Mouse (Mus musculus) heart, embryonic 10.5 days (tissue): ENCODE measurements around the gene Maff. TPM values are rescaled to one million over a fixed set of nuclear protein-coding genes. Genes with fewer than 3 reads are reported as not detected.
A peak's percentile ranks its signal among the peaks of the same experiment; 100 is the strongest.

ENCODE experiments used
- DNase-seq: peaks from one replicate; pipeline ENCODE4 v3.0.0-alpha.2; 2017; ENCODE audit warnings: low spot score
- H3K27ac ChIP-seq: fragments of 300-500 bp; sonication (generic); 2 replicates; pipeline ENCODE4 v1.5.1; 2016; ENCODE audit warnings: mild to moderate bottlenecking
- H3K27me3 ChIP-seq: fragments of 300-500 bp; sonication (generic); 2 replicates; pipeline ENCODE4 v1.6.1; 2016; ENCODE audit warnings: mild to moderate bottlenecking; ENCODE audit not compliant: poor library complexity, insufficient read depth, severe bottlenecking
- H3K36me3 ChIP-seq: fragments of 300-500 bp; sonication (generic); 2 replicates; pipeline ENCODE4 v1.6.1; 2016; ENCODE audit warnings: mild to moderate bottlenecking, moderate library complexity
- H3K4me1 ChIP-seq: fragments of 300-500 bp; sonication (generic); 2 replicates; pipeline ENCODE4 v1.6.1; 2016; ENCODE audit warnings: mild to moderate bottlenecking
- H3K4me3 ChIP-seq: fragments of 300-500 bp; sonication (generic); 2 replicates; pipeline ENCODE4 v1.5.1; 2016; ENCODE audit warnings: mild to moderate bottlenecking, moderate library complexity
- H3K9me3 ChIP-seq: fragments of 300-500 bp; sonication (generic); 2 replicates; pipeline ENCODE4 v1.6.1; 2016; ENCODE audit warnings: mild to moderate bottlenecking, moderate library complexity
- WGBS: fragments of 180-500 bp; shearing (Covaris S2); methylation state at CpG from one replicate; pipeline ENCODE4 v1.1.7; 2016; 5-methylcytosine and 5-hydroxymethylcytosine counted together
- polyA plus RNA-seq: library from polyadenylated mRNA; unstranded; fragments of >200 nt; fragmentation: Nextera tagmentation; extraction: Ambion mirVana; gene quantifications from 2 replicates; pipeline ENCODE4 v1.2.1, GENCODE M21; 2016

Maff gene
- polyA plus RNA-seq, 1 experiment from 2014 or later = 2.0 TPM

GRCm38 (mm10) chr15:79394842-79395241 lies 48.4 kb downstream of the Maff start:
- Histone ChIP-seq H3K27ac (peak overlapping the region; percentile 38), H3K9me3 (no peaks in the 10 kb centered on the region), H3K36me3 (peaks cover 28% of the 10 kb centered on the region), H3K27me3 (no peaks in the 10 kb centered on the region), H3K4me3 (no peak overlapping the region), H3K4me1 (peaks cover 87% of the 10 kb centered on the region)
- no peak for DNase-seq
- 72% methylated on average over 4 of the region's 4 CpGs for WGBS

GRCm38 (mm10) chr15:79395281-79395680 lies 48.9 kb downstream of the Maff start:
- Histone ChIP-seq H3K27me3 (no peaks in the 10 kb centered on the region), H3K9me3 (no peaks in the 10 kb centered on the region), H3K36me3 (peaks cover 28% of the 10 kb centered on the region), H3K4me3 (no peak overlapping the region), H3K4me1 (peaks cover 87% of the 10 kb centered on the region), H3K27ac (peak overlapping the region; percentile 38; the same call in 1 of the 2 replicates)
- DNase-seq = no peak
- 71% methylated on average over 6 of the region's 6 CpGs for WGBS

- Histone ChIP-seq H3K27ac (peak overlapping the region; percentile 56), H3K36me3 (peaks cover 28% of the 10 kb centered on the region), H3K9me3 (no peaks in the 10 kb centered on the region), H3K4me1 (peaks cover 87% of the 10 kb centered on the region), H3K4me3 (0 out of 2 replicates have a peak overlapping the region, but pooled peaks have one; percentile 22), H3K27me3 (no peaks in the 10 kb centered on the region)
- no peak for DNase-seq
- 75% methylated on average over 11 of the region's 11 CpGs for WGBS
Observed at GRCm38 (mm10) chr15:79396736-79397135, 50.3 kb downstream of the Maff start.

GRCm38 (mm10) chr15:79399231-79400052 lies 53.0 kb downstream of the Maff start:
- Histone ChIP-seq H3K9me3 (no peaks in the 10 kb centered on the region), H3K36me3 (peaks cover 28% of the 10 kb centered on the region), H3K4me3 (no peak overlapping the region), H3K27ac (peak overlapping the region; percentile 75; the same call in 1 of the 2 replicates), H3K4me1 (peaks cover 79% of the 10 kb centered on the region), H3K27me3 (0 out of 2 replicates have a peak, but pooled peaks cover 4% of the 10 kb centered on the region)
- DNase-seq = no peak
- WGBS = 80% methylated on average over 14 of the region's 14 CpGs

DNA sequence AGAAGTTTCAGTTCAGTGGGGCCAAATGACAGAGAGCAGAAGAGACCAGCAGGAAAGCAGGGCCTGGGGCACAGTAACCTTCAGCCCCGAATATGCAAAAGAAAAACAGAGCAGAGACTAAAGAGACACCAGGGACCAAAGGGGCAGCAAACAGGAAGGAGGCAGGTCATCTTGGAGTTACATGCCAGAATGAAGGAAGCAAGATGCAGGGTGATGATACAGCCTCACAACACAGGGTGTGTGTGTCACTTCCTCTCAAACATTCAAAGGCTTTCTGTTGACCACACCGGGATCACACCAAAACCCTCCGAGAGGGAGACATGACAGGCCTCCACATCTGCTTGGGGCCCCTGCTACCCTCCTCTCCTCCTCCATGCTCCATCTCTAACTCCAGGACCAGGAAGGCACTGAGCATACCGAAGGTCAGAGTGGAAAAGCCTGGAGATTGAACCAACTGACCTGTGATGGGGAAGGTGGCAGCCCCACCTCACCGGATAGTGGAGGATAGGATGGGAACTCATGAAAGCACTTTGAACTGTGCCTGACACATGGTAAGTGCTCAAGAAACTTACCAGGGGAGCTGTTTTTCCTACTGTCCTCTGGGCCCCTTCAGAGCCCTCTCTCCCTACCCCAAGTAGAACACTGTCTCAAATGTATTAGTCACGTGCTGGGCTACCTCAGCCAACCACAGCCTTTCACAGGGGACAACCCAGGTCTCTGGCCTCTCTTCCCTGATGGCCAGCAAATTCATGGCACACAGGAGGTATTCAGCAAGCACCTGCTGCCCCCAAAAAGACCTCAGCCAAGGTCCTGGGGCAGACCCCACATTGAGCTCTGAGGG lies 53.9 kb downstream of the Maff start:
- Histone ChIP-seq H3K4me1 (peaks cover 70% of the 10 kb centered on the region), H3K4me3 (peak overlapping the region; percentile 96; the same call in 1 of the 2 replicates), H3K27ac (peak overlapping the region; percentile 75), H3K36me3 (peaks cover 27% of the 10 kb centered on the region), H3K27me3 (0 out of 2 replicates have a peak, but pooled peaks cover 5% of the 10 kb centered on the region), H3K9me3 (no peaks in the 10 kb centered on the region)
- WGBS = 55% methylated on average over 6 of the region's 6 CpGs
- DNase-seq = no peak

- H3K4me1 ChIP-seq = peaks cover 64% of the 10 kb centered on the region
- peak overlapping the region; percentile 75 for H3K27ac ChIP-seq
- no peaks in the 10 kb centered on the region for H3K9me3 ChIP-seq
- peak overlapping the region; percentile 96 for H3K4me3 ChIP-seq
- no peak for DNase-seq
- 0 out of 2 replicates have a peak, but pooled peaks cover 8% of the 10 kb centered on the region for H3K27me3 ChIP-seq
- H3K36me3 ChIP-seq = peaks cover 21% of the 10 kb centered on the region
- 54% methylated on average over 7 of the region's 7 CpGs for WGBS
Observed at GRCm38 (mm10) chr15:79400975-79401365, 54.5 kb downstream of the Maff start.

- Histone ChIP-seq H3K36me3 (peaks cover 12% of the 10 kb centered on the region), H3K27ac (peak overlapping the region; percentile 93), H3K9me3 (no peaks in the 10 kb centered on the region), H3K27me3 (0 out of 2 replicates have a peak, but pooled peaks cover 8% of the 10 kb centered on the region), H3K4me3 (peak overlapping the region; percentile 96), H3K4me1 (peaks cover 59% of the 10 kb centered on the region)
- DNase-seq = no peak
- 17% methylated on average over 5 of the region's 5 CpGs for WGBS
Observed at GRCm38 (mm10) chr15:79402176-79402575, 55.8 kb downstream of the Maff start.

DNA sequence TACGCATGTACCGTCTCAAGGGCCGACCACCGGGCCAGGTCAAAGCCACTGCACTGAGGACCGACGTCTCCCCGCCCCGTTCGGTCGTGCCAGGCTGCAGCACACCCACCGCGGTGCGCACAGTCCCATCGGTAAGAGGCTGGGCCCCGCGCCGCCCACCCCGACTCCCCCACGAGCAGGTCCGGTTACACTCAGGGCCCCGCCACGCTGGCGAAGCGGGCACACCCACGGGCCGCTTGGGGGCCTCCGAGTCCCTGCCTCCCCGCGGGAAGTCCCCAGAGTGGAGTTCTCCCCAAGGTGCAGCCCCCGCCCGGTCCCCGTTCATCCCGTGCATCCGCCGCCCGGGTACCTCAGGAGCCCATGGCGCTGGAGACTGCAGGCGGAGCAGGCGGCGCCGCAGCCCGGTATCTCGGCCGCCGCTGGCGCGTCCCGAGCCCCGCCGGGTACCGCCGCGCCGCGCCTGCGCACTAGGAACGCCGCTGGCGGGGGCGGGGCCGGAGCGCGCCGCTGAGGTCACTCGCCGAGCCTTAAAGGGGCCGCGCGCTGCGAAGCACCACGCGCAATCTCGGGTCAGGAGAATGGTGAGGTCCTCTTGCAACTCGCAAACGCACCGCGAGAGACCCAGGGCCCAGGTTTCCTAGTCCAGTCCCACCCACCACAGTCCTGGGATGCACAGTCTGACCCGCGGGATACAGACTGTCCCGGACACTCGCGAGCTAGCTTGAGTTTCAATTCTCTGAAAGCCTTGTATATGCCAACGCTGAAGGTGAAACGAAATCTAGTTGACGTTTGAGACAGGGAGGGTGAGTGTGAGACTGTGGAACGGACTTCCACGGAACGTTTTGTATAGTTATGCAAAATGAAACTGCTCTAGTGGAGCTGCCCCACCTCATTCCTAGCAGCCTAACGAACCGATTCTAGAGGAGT lies 56.7 kb downstream of the Maff start, which contains the start of gene Tmem184b:
Gene Tmem184b, minus strand, starts transcription at position 734 of the 927 bp plus-strand sequence.
- WGBS = under 1% methylated on average over 90 of the region's 90 CpGs
- Histone ChIP-seq H3K27me3 (0 out of 2 replicates have a peak, but pooled peaks cover 8% of the 10 kb centered on the region), H3K9me3 (no peaks in the 10 kb centered on the region), H3K27ac (peak within 1 kb of the TSS; percentile 93), H3K4me3 (peak within 1 kb of the TSS; percentile 96), H3K36me3 (peaks cover 5% of the 10 kb centered on the region), H3K4me1 (peaks cover 52% of the 10 kb centered on the region)
- peak; percentile 91 for DNase-seq

DNA sequence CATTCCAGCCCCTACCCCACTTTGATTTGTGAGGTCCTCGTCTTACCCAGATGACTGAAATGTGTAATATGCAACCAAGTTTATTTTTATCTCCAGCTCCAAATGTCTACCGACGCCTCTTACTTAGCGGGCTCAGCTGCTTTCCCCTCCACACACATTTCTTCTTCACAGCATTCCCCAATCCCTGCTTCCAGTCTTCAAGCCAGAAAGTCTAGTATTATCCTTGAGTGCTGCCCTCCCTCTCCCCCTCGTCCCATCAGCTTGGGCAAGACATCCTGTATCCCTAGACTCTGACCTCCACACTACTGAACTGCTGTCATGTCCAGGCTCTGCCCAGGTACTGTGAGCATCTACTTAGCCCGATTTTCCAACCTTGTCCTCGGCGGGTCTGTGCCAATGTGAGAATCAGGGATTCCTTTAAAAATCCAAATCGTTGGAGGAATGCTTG lies 57.4 kb downstream of the Maff start:
- DNase-seq = no peak
- Histone ChIP-seq H3K9me3 (no peaks in the 10 kb centered on the region), H3K27ac (peak overlapping the region; percentile 93)

GRCm38 (mm10) chr15:79404277-79404676 lies 57.9 kb downstream of the Maff start:
- WGBS = 73% methylated on average over 1 of the region's 1 CpGs
- no peaks in the 10 kb centered on the region for H3K36me3 ChIP-seq
- no peak overlapping the region for H3K27ac ChIP-seq
- 0 out of 2 replicates have a peak, but pooled peaks cover 8% of the 10 kb centered on the region for H3K27me3 ChIP-seq
- no peak overlapping the region for H3K4me3 ChIP-seq
- H3K9me3 ChIP-seq = no peaks in the 10 kb centered on the region
- peaks cover 60% of the 10 kb centered on the region for H3K4me1 ChIP-seq
- DNase-seq = no peak

More for the DNA sequence above, 57.4 kb downstream of the Maff start:
- H3K4me1 ChIP-seq = peaks cover 56% of the 10 kb centered on the region
- no peaks in the 10 kb centered on the region for H3K36me3 ChIP-seq
- H3K27me3 ChIP-seq = 0 out of 2 replicates have a peak, but pooled peaks cover 8% of the 10 kb centered on the region
- WGBS = 20% methylated on average over 9 of the region's 9 CpGs
- peak overlapping the region; percentile 96 for H3K4me3 ChIP-seq

- H3K4me1 ChIP-seq = peaks cover 39% of the 10 kb centered on the region
- DNase-seq = no peak
- no peaks in the 10 kb centered on the region for H3K9me3 ChIP-seq
- WGBS = 75% methylated on average over 4 of the region's 4 CpGs
- 0 out of 2 replicates have a peak overlapping the region, but pooled peaks have one; percentile 16 for H3K27ac ChIP-seq
- no peaks in the 10 kb centered on the region for H3K36me3 ChIP-seq
- 0 out of 2 replicates have a peak, but pooled peaks cover 8% of the 10 kb centered on the region for H3K27me3 ChIP-seq
- no peak overlapping the region for H3K4me3 ChIP-seq
Observed at GRCm38 (mm10) chr15:79406564-79406963, 60.1 kb downstream of the Maff start.
